Mouse (Mus musculus): ENCODE results near the gene Kndc1. TPM values are rescaled to one million over a fixed set of nuclear protein-coding genes. Genes with fewer than 3 reads are reported as not detected.

Gene Kndc1
- 0.13 and 0.24 TPM in 2 replicates for polyA plus RNA-seq (2015; fragmentation: Nextera tagmentation; extraction: Ambion mirVana)

GRCm38 (mm10) chr7:139894655-139895557 lies at the start of gene Kndc1:
TSS of gene Kndc1 (plus strand) at chr7:139894696.
- WGBS = 1% methylated on average over 50 of the region's 50 CpGs
- H3K9ac ChIP-seq = 0 out of 2 replicates have a peak within 1 kb of the TSS, but pooled peaks have one; percentile 8

GRCm38 (mm10) chr7:139845101-139845500 lies 49.4 kb upstream of the Kndc1 start:
- 78% methylated on average over 2 of the region's 2 CpGs for WGBS
- H3K9me3 ChIP-seq = no peaks in the 10 kb centered on the region
- no peak for ATAC-seq

More at GRCm38 (mm10) chr7:139894655-139895557, at the start of gene Kndc1:
- peak within 1 kb of the TSS; percentile 40 for H3K4me3 ChIP-seq (replicated peaks)
- peak within 1 kb of the TSS; percentile 81 for H3K4me2 ChIP-seq (replicated peaks)
- H3K27ac ChIP-seq = no peak within 1 kb of the TSS
- ATAC-seq = 0 out of 2 replicates have a peak, but pooled peaks have one; percentile 56
- H3K27me3 ChIP-seq (replicated peaks) = peaks cover 35% of the 10 kb centered on the region
- H3K9me3 ChIP-seq = no peaks in the 10 kb centered on the region
- no peaks in the 10 kb centered on the region for H3K36me3 ChIP-seq
- H3K4me1 ChIP-seq (replicated peaks) = peaks cover 3% of the 10 kb centered on the region; the same call in 1 of the 2 replicates

GRCm38 (mm10) chr7:139850152-139850551 lies 44.3 kb upstream of the Kndc1 start:
- Histone ChIP-seq H3K27ac (no peak overlapping the region), H3K4me1 (replicated peaks) (no peaks in the 10 kb centered on the region), H3K27me3 (replicated peaks) (no peaks in the 10 kb centered on the region), H3K4me2 (replicated peaks) (no peak overlapping the region), H3K9me3 (no peaks in the 10 kb centered on the region), H3K9ac (no peak overlapping the region), H3K36me3 (no peaks in the 10 kb centered on the region), H3K4me3 (replicated peaks) (no peak overlapping the region)
- peak; percentile 20; the same call in 1 of the 2 replicates for ATAC-seq
- WGBS = 32% methylated on average over 6 of the region's 6 CpGs

More at GRCm38 (mm10) chr7:139845101-139845500, 49.4 kb upstream of the Kndc1 start:
- H3K4me1 ChIP-seq (replicated peaks) = no peaks in the 10 kb centered on the region
- H3K27me3 ChIP-seq (replicated peaks) = no peaks in the 10 kb centered on the region
- no peaks in the 10 kb centered on the region for H3K36me3 ChIP-seq
- H3K9ac ChIP-seq = no peak overlapping the region
- no peak overlapping the region for H3K4me2 ChIP-seq (replicated peaks)
- H3K27ac ChIP-seq = no peak overlapping the region
- H3K4me3 ChIP-seq (replicated peaks) = no peak overlapping the region

- ATAC-seq = no peak
- no peaks in the 10 kb centered on the region for H3K4me1 ChIP-seq (replicated peaks)
- no peaks in the 10 kb centered on the region for H3K9me3 ChIP-seq
- H3K27me3 ChIP-seq (replicated peaks) = no peaks in the 10 kb centered on the region
- H3K4me2 ChIP-seq (replicated peaks) = no peak overlapping the region
- H3K9ac ChIP-seq = no peak overlapping the region
- no peak overlapping the region for H3K27ac ChIP-seq
- no peak overlapping the region for H3K4me3 ChIP-seq (replicated peaks)
- H3K36me3 ChIP-seq = no peaks in the 10 kb centered on the region
- 60% methylated on average over 5 of the region's 5 CpGs for WGBS
These were observed 43.8 kb upstream of the Kndc1 start for GRCm38 (mm10) chr7:139850677-139851076.

- Histone ChIP-seq H3K4me3 (replicated peaks) (no peak overlapping the region), H3K27ac (no peak overlapping the region), H3K9ac (no peak overlapping the region), H3K36me3 (no peaks in the 10 kb centered on the region), H3K27me3 (replicated peaks) (no peaks in the 10 kb centered on the region), H3K4me2 (replicated peaks) (no peak overlapping the region), H3K9me3 (no peaks in the 10 kb centered on the region), H3K4me1 (replicated peaks) (no peaks in the 10 kb centered on the region)
- WGBS = 66% methylated on average over 6 of the region's 6 CpGs
- ATAC-seq = no peak
These were observed 43.4 kb upstream of the Kndc1 start for GRCm38 (mm10) chr7:139851098-139851497.

- Histone ChIP-seq H3K36me3 (no peaks in the 10 kb centered on the region), H3K27me3 (replicated peaks) (no peaks in the 10 kb centered on the region), H3K4me3 (replicated peaks) (no peak overlapping the region), H3K9me3 (no peaks in the 10 kb centered on the region), H3K27ac (no peak overlapping the region), H3K4me1 (replicated peaks) (no peaks in the 10 kb centered on the region), H3K9ac (no peak overlapping the region), H3K4me2 (replicated peaks) (no peak overlapping the region)
- 82% methylated on average over 11 of the region's 11 CpGs for WGBS
- ATAC-seq = no peak
These were observed 39.2 kb upstream of the Kndc1 start for GRCm38 (mm10) chr7:139855261-139855660.

- Histone ChIP-seq H3K27ac (no peak overlapping the region), H3K9me3 (no peaks in the 10 kb centered on the region), H3K4me2 (replicated peaks) (no peak overlapping the region), H3K36me3 (no peaks in the 10 kb centered on the region), H3K27me3 (replicated peaks) (no peaks in the 10 kb centered on the region), H3K9ac (no peak overlapping the region), H3K4me3 (replicated peaks) (no peak overlapping the region), H3K4me1 (replicated peaks) (no peaks in the 10 kb centered on the region)
- WGBS = 25% methylated on average over 3 of the region's 3 CpGs
- ATAC-seq = no peak
These were observed 33.1 kb upstream of the Kndc1 start for GRCm38 (mm10) chr7:139861411-139861810.

GRCm38 (mm10) chr7:139863076-139863475 lies 31.4 kb upstream of the Kndc1 start:
- Histone ChIP-seq H3K27ac (no peak overlapping the region), H3K4me1 (replicated peaks) (no peaks in the 10 kb centered on the region), H3K4me2 (replicated peaks) (no peak overlapping the region), H3K9me3 (no peaks in the 10 kb centered on the region), H3K9ac (no peak overlapping the region), H3K36me3 (no peaks in the 10 kb centered on the region), H3K4me3 (replicated peaks) (no peak overlapping the region), H3K27me3 (replicated peaks) (no peaks in the 10 kb centered on the region)
- WGBS = 70% methylated on average over 2 of the region's 2 CpGs
- no peak for ATAC-seq

GRCm38 (mm10) chr7:139864253-139864652 lies 30.2 kb upstream of the Kndc1 start:
- Histone ChIP-seq H3K4me2 (replicated peaks) (no peak overlapping the region), H3K9me3 (no peaks in the 10 kb centered on the region), H3K36me3 (no peaks in the 10 kb centered on the region), H3K27ac (no peak overlapping the region), H3K27me3 (replicated peaks) (no peaks in the 10 kb centered on the region), H3K9ac (no peak overlapping the region), H3K4me1 (replicated peaks) (no peaks in the 10 kb centered on the region), H3K4me3 (replicated peaks) (no peak overlapping the region)
- no peak for ATAC-seq
- 38% methylated on average over 2 of the region's 2 CpGs for WGBS

GRCm38 (mm10) chr7:139864871-139865270 lies 29.6 kb upstream of the Kndc1 start:
- WGBS = 61% methylated on average over 1 of the region's 1 CpGs
- no peak overlapping the region for H3K9ac ChIP-seq
- no peak overlapping the region for H3K27ac ChIP-seq
- no peaks in the 10 kb centered on the region for H3K9me3 ChIP-seq
- H3K27me3 ChIP-seq (replicated peaks) = no peaks in the 10 kb centered on the region
- H3K4me2 ChIP-seq (replicated peaks) = no peak overlapping the region
- no peak overlapping the region for H3K4me3 ChIP-seq (replicated peaks)
- H3K4me1 ChIP-seq (replicated peaks) = no peaks in the 10 kb centered on the region
- no peaks in the 10 kb centered on the region for H3K36me3 ChIP-seq
- ATAC-seq = no peak

GRCm38 (mm10) chr7:139871014-139871413 lies 23.5 kb upstream of the Kndc1 start:
- Histone ChIP-seq H3K4me1 (replicated peaks) (no peaks in the 10 kb centered on the region), H3K9me3 (no peaks in the 10 kb centered on the region), H3K36me3 (no peaks in the 10 kb centered on the region), H3K27me3 (replicated peaks) (no peaks in the 10 kb centered on the region), H3K4me3 (replicated peaks) (no peak overlapping the region), H3K4me2 (replicated peaks) (no peak overlapping the region), H3K27ac (no peak overlapping the region), H3K9ac (no peak overlapping the region)
- 80% methylated on average over 5 of the region's 5 CpGs for WGBS
- ATAC-seq = no peak

GRCm38 (mm10) chr7:139877167-139877792 lies 17.2 kb upstream of the Kndc1 start:
- WGBS = 67% methylated on average over 10 of the region's 10 CpGs
- Histone ChIP-seq H3K36me3 (no peaks in the 10 kb centered on the region), H3K4me2 (replicated peaks) (no peak overlapping the region), H3K4me1 (replicated peaks) (no peaks in the 10 kb centered on the region), H3K9ac (no peak overlapping the region), H3K27me3 (replicated peaks) (no peaks in the 10 kb centered on the region), H3K9me3 (no peaks in the 10 kb centered on the region), H3K4me3 (replicated peaks) (no peak overlapping the region), H3K27ac (no peak overlapping the region)
- no peak for ATAC-seq
